Mouse (Mus musculus) retina, embryonic 14.5 days (tissue): ENCODE results near the gene Spryd4.
"Not testable (repeated sequence)": the region's sequence is repeated elsewhere in the genome, so short reads cannot be mapped to it uniquely, and the experiment has no call there.

ENCODE experiments used
- DNase-seq: peaks from one replicate; pipeline ENCODE4 v3.0.0-alpha.2; 2015; ENCODE audit warnings: low spot score

The Spryd4 gene

DNA sequence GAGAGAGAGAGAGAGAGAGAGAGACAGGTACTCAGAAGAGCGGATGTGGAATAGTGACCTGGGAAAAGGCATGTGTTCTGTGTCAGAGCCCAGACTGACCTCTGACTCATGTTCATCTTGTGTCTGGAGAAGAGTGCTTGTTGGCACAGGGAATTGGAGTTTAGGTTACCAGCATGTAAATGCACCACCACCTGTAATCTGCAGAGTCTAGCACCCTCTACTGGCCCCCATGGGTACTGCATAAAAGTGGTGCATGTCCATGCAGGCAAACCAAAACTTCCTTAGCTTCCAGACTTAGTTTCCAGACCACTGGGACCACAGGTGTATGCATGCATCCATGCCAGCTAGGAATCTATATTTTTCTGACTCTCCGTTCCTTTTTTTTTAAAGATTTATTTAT lies 25.6 kb downstream of the Spryd4 start:
- DNase-seq, result peak; percentile 88

- DNase-seq, result no peak
These were observed 26.2 kb downstream of the Spryd4 start for GRCm38 (mm10) chr10:128185277-128185940.

GRCm38 (mm10) chr10:128184296-128184695 lies 27.3 kb downstream of the Spryd4 start:
- DNase-seq, result no peak

GRCm38 (mm10) chr10:128179989-128180388 lies 31.6 kb downstream of the Spryd4 start, which contains the start of gene Rbms2:
TSS of gene Rbms2 (minus strand) at chr10:128180297.
- DNase-seq, result no peak

- DNase-seq, result no peak
These were observed 34.3 kb downstream of the Spryd4 start for GRCm38 (mm10) chr10:128177316-128177715.

DNA sequence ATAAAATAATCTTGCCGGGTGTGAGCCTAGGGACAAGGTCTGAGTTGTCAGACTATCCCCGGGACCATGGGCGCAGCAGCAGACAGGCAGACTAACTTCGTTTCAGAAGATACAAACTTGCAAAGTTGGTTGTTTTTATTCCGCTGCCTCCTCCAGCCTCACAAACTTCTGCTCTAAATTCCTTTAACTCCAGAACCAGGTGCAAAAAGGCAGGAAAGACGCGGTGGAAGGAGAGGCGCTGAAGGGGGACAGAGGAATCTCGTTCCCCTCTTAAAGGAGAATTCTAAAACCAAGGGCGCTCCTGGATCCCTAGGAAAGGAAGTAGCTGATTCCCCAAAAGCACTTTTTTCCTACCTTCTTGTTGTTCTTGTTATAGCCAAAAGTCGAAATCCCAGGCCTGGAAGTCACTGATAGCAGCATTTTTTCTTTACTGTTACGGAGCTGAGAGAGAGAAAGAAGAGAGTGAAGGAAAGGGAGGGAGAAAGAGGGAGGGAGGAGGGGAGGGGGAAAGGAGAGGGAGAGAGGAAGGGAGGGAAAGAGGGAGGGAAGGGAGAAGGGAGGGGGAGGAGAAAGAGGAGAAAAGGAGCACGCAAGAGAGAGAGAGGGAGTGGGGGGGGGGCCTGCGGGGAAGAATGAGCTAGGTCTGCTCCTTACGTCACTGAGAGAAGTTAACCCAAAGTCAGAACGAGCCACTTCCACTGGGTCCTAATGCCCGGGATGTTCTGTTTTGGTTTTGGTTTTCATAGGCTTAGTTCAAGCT lies 35.4 kb downstream of the Spryd4 start:
- peak; percentile 82 for DNase-seq

DNA sequence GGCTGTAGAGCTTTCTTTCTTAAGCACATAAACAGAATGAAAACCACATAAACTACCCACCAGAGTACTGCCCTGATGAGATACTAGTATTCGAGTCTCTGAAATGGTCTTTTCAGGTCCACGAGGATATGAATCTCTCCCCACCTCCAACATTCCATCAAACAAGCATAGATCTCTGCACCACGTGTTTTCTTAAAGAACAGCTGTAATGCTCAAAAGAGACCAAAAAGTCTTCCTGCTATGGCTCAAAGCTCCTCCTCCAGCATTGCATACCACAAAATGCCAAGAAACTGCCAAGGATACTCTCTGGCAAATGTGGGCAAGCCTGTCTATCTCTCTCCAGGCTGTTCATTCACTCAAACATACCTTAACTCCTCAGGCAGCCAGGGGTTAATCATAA lies 36.3 kb downstream of the Spryd4 start:
- no peak for DNase-seq

- not testable (repeated sequence) for DNase-seq
These were observed 40.3 kb downstream of the Spryd4 start for GRCm38 (mm10) chr10:128171348-128171747.

DNA sequence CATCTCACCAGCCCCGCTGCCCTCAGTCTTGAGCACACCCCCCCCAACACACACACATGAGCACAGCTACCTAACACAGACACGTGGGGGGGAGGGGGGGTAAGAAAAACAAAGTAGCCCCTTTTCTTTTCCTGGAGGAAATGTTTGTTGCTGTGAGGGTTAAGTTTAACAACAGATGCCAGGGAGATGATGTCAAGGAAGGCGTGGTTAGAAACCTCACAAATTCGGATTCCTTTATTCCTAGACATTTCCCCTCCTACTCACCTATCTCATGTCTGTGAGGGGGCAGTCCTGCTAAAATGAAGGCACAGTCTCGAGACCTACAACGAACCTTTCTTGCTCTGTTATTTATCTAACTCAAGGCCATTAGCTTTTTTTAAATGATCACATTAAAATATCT lies 44.5 kb downstream of the Spryd4 start:
- DNase-seq, result no peak

DNA sequence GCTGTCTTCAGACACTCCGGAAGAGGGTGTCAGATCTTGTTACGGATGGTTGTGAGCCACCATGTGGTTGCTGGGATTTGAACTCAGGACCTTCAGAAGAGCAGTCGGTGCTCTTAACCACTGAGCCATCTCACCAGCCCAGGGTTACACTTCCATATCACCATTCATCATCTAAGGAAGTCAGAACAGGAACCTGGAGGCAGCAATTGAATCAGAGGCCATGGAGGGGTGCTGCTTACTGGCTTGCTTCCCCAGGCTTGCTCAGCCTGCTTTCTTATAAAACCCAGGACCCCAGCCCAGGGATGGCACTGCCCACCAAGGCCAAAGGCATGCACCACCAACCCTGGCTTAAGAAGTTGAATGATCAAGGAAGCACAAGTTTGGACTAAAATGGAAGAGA lies 45.9 kb downstream of the Spryd4 start:
- not testable (repeated sequence) for DNase-seq
